Mouse (Mus musculus): ENCODE data around the gene Hoxd4. TPM values are rescaled to one million over a fixed set of nuclear protein-coding genes. Genes with fewer than 3 reads are reported as not detected.

Gene Hoxd4
- not detected in 2 replicates for polyA plus RNA-seq (2015; fragmentation: Nextera tagmentation; extraction: Ambion mirVana)

DNA sequence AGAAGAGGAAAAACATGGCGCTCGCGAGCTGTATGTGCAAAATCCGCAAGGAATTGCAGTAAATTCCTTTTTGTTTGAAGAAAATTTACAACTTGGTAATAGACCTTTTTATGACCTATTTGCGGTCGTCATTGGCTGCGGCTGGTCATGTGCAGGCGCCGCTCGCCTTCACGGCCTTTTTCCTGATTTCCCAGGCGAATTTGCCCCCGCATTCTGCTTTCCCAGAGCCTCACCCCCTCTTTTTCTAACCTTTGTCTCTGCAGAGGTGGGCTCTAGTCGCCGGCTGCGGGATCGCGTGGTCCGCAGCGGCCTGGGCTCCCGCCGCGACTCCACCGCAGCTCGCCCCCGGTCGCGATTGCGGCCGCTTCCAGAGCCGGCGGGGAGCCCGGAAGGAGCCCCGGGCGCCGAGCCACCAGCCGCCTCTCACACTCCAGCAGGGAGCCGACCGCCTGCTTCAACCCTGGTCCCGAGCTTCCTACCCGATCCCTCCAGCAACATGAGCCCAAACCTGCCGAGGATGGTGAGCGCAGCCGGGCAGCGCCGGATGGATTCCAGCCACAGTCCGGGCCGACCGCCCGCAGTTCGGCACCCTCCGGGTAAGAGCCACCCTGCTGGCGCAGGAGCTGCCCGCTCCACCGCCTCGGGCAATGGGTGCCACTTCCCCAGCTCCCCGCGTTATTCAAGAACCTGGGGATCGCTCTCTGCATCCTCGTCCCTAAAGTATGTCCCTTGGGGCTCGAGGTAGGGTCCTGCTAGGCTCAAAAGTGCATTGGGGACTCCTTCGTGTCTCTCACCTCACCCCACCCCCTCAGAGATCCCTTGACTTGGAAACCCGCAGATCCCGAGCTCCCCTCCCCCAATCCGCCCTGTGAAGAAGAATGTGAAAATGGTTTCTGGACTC is at the start of gene Hoxd4, which contains the start of gene Hoxd3:
Gene Hoxd4, plus strand, starts transcription at position 209 of the 901 bp plus-strand sequence.
Gene Hoxd3, plus strand, starts transcription at position 207 of the 901 bp plus-strand sequence.
- Histone ChIP-seq H3K36me3 (no peaks in the 10 kb centered on the region), H3K9me3 (no peaks in the 10 kb centered on the region), H3K27ac (replicated peaks) (no peak within 1 kb of the TSS), H3K4me2 (peak within 1 kb of the TSS; percentile 68), H3K4me3 (peak within 1 kb of the TSS; percentile 49), H3K27me3 (replicated peaks) (peaks cover 99% of the 10 kb centered on the region), H3K9ac (peak within 1 kb of the TSS; percentile 35; the same call in 1 of the 2 replicates), H3K4me1 (peaks cover 13% of the 10 kb centered on the region)
- WGBS, result under 1% methylated on average over 65 of the region's 65 CpGs
- no peak for ATAC-seq (ENCODE audit: extremely low read depth, insufficient number of reproducible peaks, low FRiP score, low TSS enrichment)

DNA sequence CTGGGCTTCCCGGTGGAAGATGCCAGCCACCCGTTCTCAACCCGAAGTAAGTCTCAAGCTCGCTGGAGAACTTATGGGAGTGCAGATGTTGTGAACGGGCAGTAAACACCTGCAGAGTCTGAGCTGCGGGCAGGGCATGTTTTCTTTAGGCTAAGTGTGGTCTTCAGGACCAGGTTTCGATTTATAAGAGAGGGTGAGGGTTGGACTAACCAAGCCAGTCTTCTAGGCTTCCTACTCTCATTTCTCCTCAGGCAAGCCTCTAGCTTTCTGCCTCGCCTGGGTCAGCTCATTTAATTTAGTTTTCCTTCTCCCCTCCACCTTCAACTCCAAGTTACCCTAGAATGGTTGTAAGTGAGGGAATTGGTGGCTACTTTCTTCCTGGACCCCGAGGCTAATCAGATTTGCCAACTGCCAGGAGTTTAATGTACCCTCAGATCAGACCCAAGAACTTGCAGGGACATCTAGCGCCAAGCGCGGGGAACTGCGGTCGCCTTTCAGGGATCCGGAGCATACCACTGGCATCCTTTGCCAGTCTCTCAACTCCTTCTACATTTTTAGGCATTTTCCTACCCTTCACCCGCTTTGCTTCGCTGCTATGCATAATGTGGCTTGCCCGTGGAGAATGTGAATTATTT is 48.3 kb upstream of the Hoxd4 start:
- H3K27me3 ChIP-seq (replicated peaks), result peaks cover 100% of the 10 kb centered on the region
- 3% methylated on average over 18 of the region's 18 CpGs for WGBS

DNA sequence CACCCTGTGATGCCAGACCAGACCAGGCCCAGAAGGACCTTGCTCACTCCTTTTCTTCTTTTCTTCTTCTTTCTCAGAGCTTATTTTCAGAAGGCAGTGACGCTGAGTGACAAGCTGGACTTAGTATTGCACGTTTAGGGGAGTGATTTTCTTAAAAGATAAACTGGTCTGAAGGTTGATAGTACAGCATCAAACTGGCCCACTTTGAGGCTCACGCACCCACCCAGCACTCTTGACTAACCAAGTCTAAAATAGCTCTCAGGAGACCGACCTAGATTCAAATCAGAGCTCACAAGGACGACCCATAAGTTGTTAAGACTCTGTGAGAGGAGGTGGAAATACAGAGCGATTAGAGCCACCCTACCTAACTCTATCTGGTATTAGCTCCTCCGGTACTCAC is 45.3 kb upstream of the Hoxd4 start:
- WGBS, result 4% methylated on average over 7 of the region's 7 CpGs
- peaks cover 16% of the 10 kb centered on the region for H3K4me1 ChIP-seq
- H3K27me3 ChIP-seq (replicated peaks), result peaks cover 99% of the 10 kb centered on the region
- no peak overlapping the region for H3K9ac ChIP-seq
- no peaks in the 10 kb centered on the region for H3K9me3 ChIP-seq
- H3K4me3 ChIP-seq, result no peak overlapping the region
- no peak for ATAC-seq (ENCODE audit: extremely low read depth, insufficient number of reproducible peaks, low FRiP score, low TSS enrichment)
- no peaks in the 10 kb centered on the region for H3K36me3 ChIP-seq
- H3K4me2 ChIP-seq, result no peak overlapping the region
- no peak overlapping the region for H3K27ac ChIP-seq (replicated peaks)

More for the DNA sequence above, 48.3 kb upstream of the Hoxd4 start:
- Histone ChIP-seq H3K4me1 (peaks cover 12% of the 10 kb centered on the region), H3K9me3 (no peaks in the 10 kb centered on the region), H3K36me3 (no peaks in the 10 kb centered on the region), H3K4me2 (no peak overlapping the region), H3K27ac (replicated peaks) (no peak overlapping the region), H3K4me3 (no peak overlapping the region), H3K9ac (no peak overlapping the region)
- no peak for ATAC-seq (ENCODE audit: extremely low read depth, insufficient number of reproducible peaks, low FRiP score, low TSS enrichment)

DNA sequence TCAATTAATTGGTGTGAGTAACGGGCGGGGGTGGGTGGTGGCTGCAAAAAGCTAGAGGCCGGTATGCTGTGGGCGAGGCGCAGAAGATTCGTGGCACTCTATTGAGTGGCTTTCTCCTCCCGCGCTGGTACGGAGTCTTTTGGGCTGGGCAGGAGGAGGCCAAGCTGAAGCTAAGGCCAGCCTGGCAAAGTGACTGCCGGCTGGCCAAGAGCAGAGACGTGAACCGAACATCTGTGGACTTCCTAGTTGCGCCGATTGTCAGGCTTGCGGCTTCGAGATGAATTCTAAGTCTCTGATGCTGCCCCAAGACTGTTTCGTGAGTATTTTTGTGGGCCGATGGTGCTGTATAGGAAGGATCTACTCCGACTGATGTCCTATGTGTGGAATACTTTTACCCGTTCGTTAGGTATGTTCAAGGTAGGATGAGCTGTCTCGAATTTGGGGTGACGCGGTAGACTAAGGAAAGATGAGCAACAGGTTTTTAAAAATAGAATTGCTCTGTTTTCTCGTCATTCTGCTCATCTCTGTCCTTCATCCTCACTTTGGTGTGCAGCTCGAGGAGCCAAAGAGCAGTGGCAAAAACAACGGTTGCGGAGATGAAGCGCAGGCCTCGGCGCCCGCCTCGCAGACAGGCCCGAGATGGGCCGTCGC is 44.4 kb upstream of the Hoxd4 start:
- 3% methylated on average over 36 of the region's 36 CpGs for WGBS
- no peak for ATAC-seq (ENCODE audit: extremely low read depth, insufficient number of reproducible peaks, low FRiP score, low TSS enrichment)
- Histone ChIP-seq H3K27ac (replicated peaks) (no peak overlapping the region), H3K4me3 (peak overlapping the region; percentile 55), H3K4me1 (peaks cover 12% of the 10 kb centered on the region), H3K27me3 (replicated peaks) (peaks cover 99% of the 10 kb centered on the region), H3K36me3 (no peaks in the 10 kb centered on the region), H3K9ac (no peak overlapping the region), H3K9me3 (no peaks in the 10 kb centered on the region), H3K4me2 (peak overlapping the region; percentile 76)

DNA sequence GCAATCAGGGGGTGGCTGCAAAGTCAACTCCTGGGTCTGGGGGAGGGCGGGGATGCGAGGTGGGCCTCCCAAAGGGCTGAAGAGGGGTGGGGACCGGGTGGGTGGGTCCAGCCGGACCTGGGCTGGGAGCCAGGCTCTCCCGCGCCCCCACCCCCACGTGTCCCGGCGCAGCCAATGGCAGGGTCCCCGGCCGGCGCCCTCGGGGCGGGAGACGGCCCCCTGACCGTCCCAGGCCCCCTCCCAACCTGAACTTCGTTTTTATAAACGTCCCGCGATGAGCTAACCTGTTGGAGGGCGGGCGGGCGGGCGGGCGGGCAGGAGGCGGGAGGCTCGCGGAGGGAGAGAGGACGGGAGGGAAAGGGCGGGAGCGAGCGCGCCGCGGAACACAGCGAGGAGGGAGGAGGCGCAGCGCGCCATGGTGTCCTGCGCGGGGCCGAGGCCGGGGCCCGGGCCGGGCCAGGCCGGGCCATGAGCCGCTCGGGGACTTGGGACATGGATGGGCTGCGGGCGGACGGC is 43.8 kb upstream of the Hoxd4 start, which contains the start of gene Hoxd13:
Gene Hoxd13, plus strand, starts transcription at position 469 of the 516 bp plus-strand sequence.
- Histone ChIP-seq H3K9ac (peak within 1 kb of the TSS; percentile 52; the same call in 1 of the 2 replicates), H3K4me1 (peaks cover 16% of the 10 kb centered on the region), H3K27ac (replicated peaks) (no peak within 1 kb of the TSS), H3K9me3 (no peaks in the 10 kb centered on the region), H3K4me2 (peak within 1 kb of the TSS; percentile 76), H3K27me3 (replicated peaks) (peaks cover 99% of the 10 kb centered on the region), H3K36me3 (no peaks in the 10 kb centered on the region), H3K4me3 (peak within 1 kb of the TSS; percentile 55)
- WGBS, result 2% methylated on average over 28 of the region's 51 CpGs
- peak; percentile 54 for ATAC-seq (ENCODE audit: extremely low read depth, insufficient number of reproducible peaks, low FRiP score, low TSS enrichment)

DNA sequence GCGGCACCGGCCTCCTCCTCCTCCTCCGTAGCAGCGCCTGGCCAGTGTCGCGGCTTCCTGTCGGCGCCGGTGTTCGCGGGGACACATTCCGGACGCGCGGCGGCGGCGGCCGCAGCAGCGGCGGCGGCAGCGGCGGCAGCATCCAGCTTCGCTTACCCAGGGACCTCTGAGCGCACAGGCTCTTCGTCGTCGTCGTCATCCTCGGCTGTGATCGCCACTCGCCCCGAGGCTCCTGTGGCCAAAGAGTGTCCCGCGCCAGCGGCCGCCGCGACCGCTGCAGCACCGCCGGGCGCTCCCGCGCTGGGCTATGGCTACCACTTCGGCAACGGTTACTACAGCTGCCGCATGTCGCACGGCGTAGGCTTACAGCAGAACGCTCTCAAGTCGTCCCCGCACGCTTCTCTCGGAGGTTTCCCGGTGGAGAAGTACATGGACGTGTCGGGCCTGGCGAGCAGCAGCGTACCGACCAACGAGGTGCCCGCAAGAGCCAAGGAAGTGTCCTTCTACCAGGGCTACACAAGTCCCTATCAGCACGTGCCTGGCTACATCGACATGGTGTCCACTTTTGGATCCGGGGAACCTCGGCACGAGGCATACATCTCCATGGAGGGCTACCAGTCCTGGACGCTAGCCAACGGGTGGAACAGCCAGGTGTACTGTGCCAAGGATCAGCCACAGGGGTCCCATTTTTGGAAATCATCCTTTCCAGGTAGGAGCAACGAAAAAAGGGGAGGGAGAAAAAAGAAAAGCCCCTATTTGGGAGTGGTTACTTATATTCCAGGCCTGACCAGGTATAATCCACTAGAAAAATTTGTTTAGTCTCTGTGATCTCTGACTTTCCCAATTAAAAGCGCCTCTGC is 43.1 kb upstream of the Hoxd4 start:
- H3K27me3 ChIP-seq (replicated peaks), result peaks cover 99% of the 10 kb centered on the region
- no peaks in the 10 kb centered on the region for H3K36me3 ChIP-seq
- H3K27ac ChIP-seq (replicated peaks), result no peak overlapping the region
- ATAC-seq (ENCODE audit: extremely low read depth, insufficient number of reproducible peaks, low FRiP score, low TSS enrichment), result no peak; the same call in 1 of the 2 replicates
- no peaks in the 10 kb centered on the region for H3K9me3 ChIP-seq
- peak overlapping the region; percentile 76 for H3K4me2 ChIP-seq
- H3K9ac ChIP-seq, result peak overlapping the region; percentile 52; the same call in 1 of the 2 replicates
- under 1% methylated on average over 70 of the region's 74 CpGs for WGBS
- peaks cover 17% of the 10 kb centered on the region for H3K4me1 ChIP-seq
- H3K4me3 ChIP-seq, result peak overlapping the region; percentile 55

DNA sequence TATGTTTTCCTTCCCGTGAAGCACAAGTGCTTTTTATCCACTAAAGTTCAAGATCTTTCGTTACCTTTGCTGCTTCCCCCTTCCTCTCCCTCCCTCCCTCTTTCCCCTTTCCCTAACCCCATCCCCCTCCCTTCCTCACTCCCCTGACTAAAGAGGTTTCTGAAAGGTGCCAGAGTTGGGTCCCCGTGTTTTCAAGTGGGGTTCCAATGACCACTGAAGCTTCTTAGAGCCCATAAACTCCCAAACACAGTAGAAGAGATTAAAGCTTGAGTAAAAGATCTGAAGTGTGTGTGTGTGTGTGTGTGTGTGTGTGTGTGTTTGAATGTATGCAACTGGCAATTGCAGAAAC is 42.5 kb upstream of the Hoxd4 start:
- Histone ChIP-seq H3K4me1 (peaks cover 17% of the 10 kb centered on the region), H3K4me3 (no peak overlapping the region), H3K9ac (no peak overlapping the region), H3K9me3 (no peaks in the 10 kb centered on the region), H3K36me3 (no peaks in the 10 kb centered on the region), H3K4me2 (no peak overlapping the region), H3K27me3 (replicated peaks) (peaks cover 99% of the 10 kb centered on the region), H3K27ac (replicated peaks) (no peak overlapping the region)
- no peak for ATAC-seq (ENCODE audit: extremely low read depth, insufficient number of reproducible peaks, low FRiP score, low TSS enrichment)
- 0% methylated on average over 3 of the region's 3 CpGs for WGBS

DNA sequence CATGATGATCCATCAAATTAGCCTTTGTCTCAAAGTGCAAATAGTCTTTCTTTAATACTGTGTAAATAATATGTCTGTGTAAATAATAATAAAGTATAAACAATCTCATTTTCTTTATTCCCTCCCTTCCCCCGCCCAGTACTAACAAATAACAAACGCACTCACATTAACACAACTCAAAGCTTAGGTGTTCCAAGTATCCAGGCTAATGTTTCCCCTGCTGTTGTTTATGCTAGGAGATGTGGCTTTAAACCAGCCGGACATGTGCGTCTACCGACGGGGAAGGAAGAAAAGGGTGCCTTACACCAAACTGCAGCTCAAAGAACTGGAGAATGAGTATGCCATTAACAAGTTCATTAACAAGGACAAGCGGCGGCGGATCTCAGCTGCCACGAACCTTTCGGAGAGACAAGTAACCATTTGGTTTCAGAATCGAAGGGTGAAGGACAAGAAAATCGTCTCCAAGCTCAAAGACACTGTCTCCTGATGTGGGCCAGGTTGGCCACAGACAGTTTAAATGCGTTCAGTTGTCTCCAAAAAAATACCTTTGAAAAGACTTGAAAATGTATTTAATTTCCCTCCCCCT is 42.0 kb upstream of the Hoxd4 start:
- Histone ChIP-seq H3K9me3 (no peaks in the 10 kb centered on the region), H3K4me2 (no peak overlapping the region), H3K4me1 (peaks cover 17% of the 10 kb centered on the region), H3K36me3 (no peaks in the 10 kb centered on the region), H3K4me3 (no peak overlapping the region), H3K27ac (replicated peaks) (no peak overlapping the region), H3K9ac (no peak overlapping the region), H3K27me3 (replicated peaks) (peaks cover 99% of the 10 kb centered on the region)
- ATAC-seq (ENCODE audit: extremely low read depth, insufficient number of reproducible peaks, low FRiP score, low TSS enrichment), result no peak
- whole genome bisulfite sequencing, result 2% methylated on average over 14 of the region's 14 CpGs

DNA sequence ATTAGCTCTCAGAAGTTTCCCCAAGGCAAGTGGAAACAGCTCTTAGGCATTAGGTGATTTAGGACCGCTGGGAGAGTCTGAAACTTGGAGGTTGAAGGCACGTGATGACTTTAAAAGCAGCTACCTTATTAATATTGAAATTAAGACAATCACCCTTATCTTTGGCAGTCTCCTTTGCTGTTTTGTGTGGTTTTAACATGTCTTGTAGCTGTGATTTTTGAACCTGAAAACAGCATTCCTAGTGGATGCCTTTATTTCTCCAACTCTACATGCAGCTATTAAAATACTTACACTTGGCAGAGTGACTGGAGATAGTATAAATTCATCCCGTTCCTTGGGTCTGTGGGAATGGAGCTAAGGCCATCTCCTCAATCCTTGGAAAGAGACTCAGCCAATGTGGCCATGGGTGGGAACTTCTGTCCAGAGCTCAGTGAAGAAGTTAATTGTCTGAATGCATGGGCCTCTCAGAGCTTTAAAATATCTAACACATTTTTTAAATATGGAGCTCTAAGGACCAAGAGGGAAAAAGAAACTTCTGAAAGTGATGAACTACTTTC is 41.0 kb upstream of the Hoxd4 start:
- no peak overlapping the region for H3K9ac ChIP-seq
- H3K4me2 ChIP-seq, result no peak overlapping the region
- ATAC-seq (ENCODE audit: extremely low read depth, insufficient number of reproducible peaks, low FRiP score, low TSS enrichment), result no peak
- WGBS, result 2% methylated on average over 3 of the region's 3 CpGs
- H3K9me3 ChIP-seq, result no peaks in the 10 kb centered on the region
- peaks cover 17% of the 10 kb centered on the region for H3K4me1 ChIP-seq
- no peaks in the 10 kb centered on the region for H3K36me3 ChIP-seq
- H3K27ac ChIP-seq (replicated peaks), result no peak overlapping the region
- H3K27me3 ChIP-seq (replicated peaks), result peaks cover 99% of the 10 kb centered on the region
- H3K4me3 ChIP-seq, result no peak overlapping the region

DNA sequence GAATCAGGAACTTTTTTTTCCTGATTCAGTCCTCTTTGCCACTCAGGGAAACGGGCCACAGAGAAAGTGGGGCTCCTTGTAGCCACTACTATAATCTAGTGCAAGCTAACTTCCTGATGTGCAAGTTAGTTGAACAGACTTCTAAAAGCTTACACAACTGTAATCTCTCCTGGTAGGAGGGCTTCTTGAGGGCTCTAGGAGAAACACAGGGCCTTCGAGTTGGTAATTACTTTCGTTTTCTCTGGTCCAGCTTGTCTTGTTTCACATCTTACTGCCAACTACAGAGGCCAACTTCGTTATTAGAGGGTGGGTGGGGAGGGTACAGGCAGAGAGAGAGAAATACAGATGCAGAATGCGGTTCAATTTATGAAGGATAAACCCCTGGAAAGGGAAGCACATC is 39.9 kb upstream of the Hoxd4 start:
- peak overlapping the region; percentile 74; the same call in 1 of the 2 replicates for H3K4me2 ChIP-seq
- 10% methylated on average over 5 of the region's 5 CpGs for WGBS
- peaks cover 99% of the 10 kb centered on the region for H3K27me3 ChIP-seq (replicated peaks)
- no peaks in the 10 kb centered on the region for H3K9me3 ChIP-seq
- no peak overlapping the region for H3K9ac ChIP-seq
- H3K27ac ChIP-seq (replicated peaks), result no peak overlapping the region
- no peaks in the 10 kb centered on the region for H3K36me3 ChIP-seq
- no peak for ATAC-seq (ENCODE audit: extremely low read depth, insufficient number of reproducible peaks, low FRiP score, low TSS enrichment)
- no peak overlapping the region for H3K4me3 ChIP-seq
- H3K4me1 ChIP-seq, result peaks cover 17% of the 10 kb centered on the region
